Mouse (Mus musculus) embryonic fibroblast, embryonic 13.5 days (primary cell): Measurements from ENCODE around the gene Zhx3.

Experiments used
- CTCF ChIP-seq: IDR thresholded peaks from 2 replicates; pipeline ENCODE4 v1.5.1; 2011; ENCODE audit warnings: mild to moderate bottlenecking, control low read depth, low read length, moderate library complexity, borderline replicate concordance; ENCODE audit not compliant: insufficient read depth
- POLR2A ChIP-seq: IDR thresholded peaks from 2 replicates; pipeline ENCODE4 v1.6.1; 2011; ENCODE audit warnings: low read depth, mild to moderate bottlenecking, control low read depth, low read length, moderate library complexity

DNA sequence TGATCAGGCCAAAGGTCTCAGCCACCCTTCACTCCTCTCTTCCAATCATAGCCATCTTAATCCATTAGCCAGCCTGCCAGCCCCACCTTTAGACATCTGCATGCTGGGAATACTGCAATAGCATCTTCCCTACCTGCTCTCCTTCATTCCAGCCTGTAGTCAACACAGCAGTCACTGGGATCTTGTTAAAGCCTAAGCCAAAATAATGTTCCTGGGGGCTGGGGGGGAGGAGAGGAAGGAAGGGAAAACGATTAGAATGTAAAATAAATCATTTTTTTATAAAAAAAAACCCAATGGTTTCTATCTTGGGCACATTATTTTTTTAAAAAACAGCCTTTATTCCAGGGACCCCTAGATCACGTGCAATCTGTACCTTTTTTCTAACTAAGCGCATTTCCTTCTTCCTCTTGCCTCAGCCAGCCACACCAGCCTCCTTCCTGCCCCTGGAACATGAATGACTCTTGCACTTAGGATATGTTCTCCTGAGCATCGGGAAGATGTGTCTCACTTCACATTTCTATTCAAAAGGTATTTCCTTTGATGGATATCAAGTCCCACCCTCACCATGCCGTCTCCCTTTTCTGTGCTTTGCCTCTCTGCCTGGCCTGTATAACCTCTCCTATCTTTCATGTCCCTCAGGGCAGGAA is 1.6 kb upstream of the Zhx3 start:
- TF ChIP-seq CTCF (no peak), POLR2A (no peak)
